Mouse (Mus musculus): ENCODE results near the gene Tmigd1. TPM values are rescaled to one million over a fixed set of nuclear protein-coding genes. Genes with fewer than 3 reads are reported as not detected.

Tmigd1 gene
- total RNA-seq, 2 experiments from 2014 or later: not detected

- intact Hi-C loops (cut with DNase I): loop anchor here (5.0 kb wide), 1 partner anchor 158 kb away; no protein-coding TSS in a partner anchor
Observed at GRCm38 (mm10) chr11:76945386-76946202, 43.6 kb downstream of the Tmigd1 start.

GRCm38 (mm10) chr11:76946203-76946585, 44.2 kb downstream of the Tmigd1 start:
- peak in 1 of 2 experiments; percentile 24 for DNase-seq (ENCODE audit: extremely low spot score in 1 of 2, low spot score in 2 of 2)
- intact Hi-C loops (cut with DNase I): loop anchor here (5.0 kb wide), 1 partner anchor 159 kb away; no protein-coding TSS in a partner anchor

More at GRCm38 (mm10) chr11:76945386-76946202, 43.6 kb downstream of the Tmigd1 start:
- peak; percentile 91 to 96 for DNase-seq (ENCODE audit: extremely low spot score in 1 of 2, low spot score in 2 of 2)

- DNase-seq (ENCODE audit: extremely low spot score in 1 of 2, low spot score in 2 of 2): no peak
- intact Hi-C loops (cut with DNase I): no loop called here
Observed at GRCm38 (mm10) chr11:76953536-76953935, 51.6 kb downstream of the Tmigd1 start.

- intact Hi-C loops (cut with DNase I): no loop called here
Observed at GRCm38 (mm10) chr11:76965703-76966102, 63.7 kb downstream of the Tmigd1 start.

More at GRCm38 (mm10) chr11:76965703-76966102, 63.7 kb downstream of the Tmigd1 start:
- no peak for DNase-seq (ENCODE audit: extremely low spot score in 1 of 2, low spot score in 2 of 2)

Other genes starting within 250 kb of the Tmigd1 start
- gene Bhlha9, start 229.7 kb upstream of the Tmigd1 start, total RNA-seq (2021): 1 to 10 TPM; 4.1 to 4.8 TPM
- gene Trarg1, start 222.4 kb upstream of the Tmigd1 start, total RNA-seq (2021): 1 to 10 TPM in 1 of 2 experiments, under 1 TPM in 1; 0.91 to 1.0 TPM
- 10 to 100 TPM; 45.6 to 46.0 TPM for gene Gosr1, start 138.6 kb upstream of the Tmigd1 start, total RNA-seq (2021)
- 10 to 100 TPM; 70.3 to 75.0 TPM for gene Cpd, start 55.1 kb upstream of the Tmigd1 start, total RNA-seq (2021)
- gene Blmh, start 22.6 kb downstream of the Tmigd1 start, total RNA-seq (2021): 10 to 100 TPM; 89.0 to 90.1 TPM
- gene Slc6a4, start 96.4 kb downstream of the Tmigd1 start, total RNA-seq (2021): 1 to 10 TPM in 1 of 2 experiments, under 1 TPM in 1; 0.66 to 1.1 TPM
- 10 to 100 TPM; 15.2 to 15.8 TPM for gene Nsrp1, start 176.3 kb downstream of the Tmigd1 start, total RNA-seq (2021)